Mouse (Mus musculus): ENCODE results near the gene Coro2a. TPM values are rescaled to one million over a fixed set of nuclear protein-coding genes. Genes with fewer than 3 reads are reported as not detected.
"Not testable (repeated sequence)": the region's sequence is repeated elsewhere in the genome, so short reads cannot be mapped to it uniquely, and the experiment has no call there.

The Coro2a gene
- total RNA-seq, 2 experiments from 2014 or later = 0.05 to 0.42 TPM

GRCm38 (mm10) chr4:46586473-46586872, 15.5 kb downstream of the Coro2a start:
- intact Hi-C loops (cut with DNase I) = no loop called here
- DNase-seq = no peak

- DNase-seq = no peak
- intact Hi-C loops (cut with DNase I) = loop anchor here (1.0 kb wide), 1 partner anchor 12 kb away; no protein-coding TSS in a partner anchor
Observed at GRCm38 (mm10) chr4:46585811-46586190, 16.2 kb downstream of the Coro2a start.

- intact Hi-C loops (cut with DNase I) = loop anchor here (1.0 kb wide), 1 partner anchor 11 kb away; no protein-coding TSS in a partner anchor
- no peak for DNase-seq
Observed at GRCm38 (mm10) chr4:46585041-46585810, 16.8 kb downstream of the Coro2a start.

GRCm38 (mm10) chr4:46584536-46584935, 17.5 kb downstream of the Coro2a start:
- DNase-seq; intact Hi-C loops (cut with DNase I): not testable (repeated sequence)

GRCm38 (mm10) chr4:46584084-46584483, 17.9 kb downstream of the Coro2a start:
- intact Hi-C loops (cut with DNase I); DNase-seq: not testable (repeated sequence)

GRCm38 (mm10) chr4:46582024-46582423, 20.0 kb downstream of the Coro2a start:
- intact Hi-C loops (cut with DNase I); DNase-seq: not testable (repeated sequence)

- DNase-seq; intact Hi-C loops (cut with DNase I): not testable (repeated sequence)
Observed at GRCm38 (mm10) chr4:46581577-46581976, 20.4 kb downstream of the Coro2a start.

GRCm38 (mm10) chr4:46580799-46581243, 21.2 kb downstream of the Coro2a start:
- intact Hi-C loops (cut with DNase I); DNase-seq: not testable (repeated sequence)

- DNase-seq; intact Hi-C loops (cut with DNase I): not testable (repeated sequence)
Observed at GRCm38 (mm10) chr4:46578796-46579346, 23.1 kb downstream of the Coro2a start.

- intact Hi-C loops (cut with DNase I) = no loop called here
Observed at GRCm38 (mm10) chr4:46578228-46578627, 23.8 kb downstream of the Coro2a start.

GRCm38 (mm10) chr4:46575509-46576284, 26.3 kb downstream of the Coro2a start:
- intact Hi-C loops (cut with DNase I); DNase-seq: not testable (repeated sequence)

More at GRCm38 (mm10) chr4:46578228-46578627, 23.8 kb downstream of the Coro2a start:
- DNase-seq = no peak

- intact Hi-C loops (cut with DNase I) = loop anchor here (1.0 kb wide), 1 partner anchor 10 kb away; no protein-coding TSS in a partner anchor
- no peak for DNase-seq
Observed at GRCm38 (mm10) chr4:46574841-46575240, 27.2 kb downstream of the Coro2a start.

GRCm38 (mm10) chr4:46574024-46574753, 27.8 kb downstream of the Coro2a start:
- no peak for DNase-seq
- intact Hi-C loops (cut with DNase I) = loop anchor here (1.0 kb wide), 1 partner anchor 11 kb away; no protein-coding TSS in a partner anchor

- no peak for DNase-seq
- intact Hi-C loops (cut with DNase I) = no loop called here
Observed at GRCm38 (mm10) chr4:46572616-46573015, 29.4 kb downstream of the Coro2a start.

- intact Hi-C loops (cut with DNase I) = no loop called here
- no peak for DNase-seq
Observed at GRCm38 (mm10) chr4:46571744-46572143, 30.3 kb downstream of the Coro2a start.

- intact Hi-C loops (cut with DNase I) = no loop called here
- DNase-seq = no peak
Observed at GRCm38 (mm10) chr4:46569671-46570070, 32.3 kb downstream of the Coro2a start.

- intact Hi-C loops (cut with DNase I) = no loop called here
- no peak for DNase-seq
Observed at GRCm38 (mm10) chr4:46568169-46568568, 33.8 kb downstream of the Coro2a start.

GRCm38 (mm10) chr4:46566931-46567671, 34.9 kb downstream of the Coro2a start:
- intact Hi-C loops (cut with DNase I) = no loop called here
- DNase-seq = no peak

GRCm38 (mm10) chr4:46565393-46565955, 36.5 kb downstream of the Coro2a start:
- no peak for DNase-seq
- intact Hi-C loops (cut with DNase I) = no loop called here

Measured in gastrocnemius, postnatal 36 days (tissue).